Mouse (Mus musculus): ENCODE results near the gene Gm42417.

DNA sequence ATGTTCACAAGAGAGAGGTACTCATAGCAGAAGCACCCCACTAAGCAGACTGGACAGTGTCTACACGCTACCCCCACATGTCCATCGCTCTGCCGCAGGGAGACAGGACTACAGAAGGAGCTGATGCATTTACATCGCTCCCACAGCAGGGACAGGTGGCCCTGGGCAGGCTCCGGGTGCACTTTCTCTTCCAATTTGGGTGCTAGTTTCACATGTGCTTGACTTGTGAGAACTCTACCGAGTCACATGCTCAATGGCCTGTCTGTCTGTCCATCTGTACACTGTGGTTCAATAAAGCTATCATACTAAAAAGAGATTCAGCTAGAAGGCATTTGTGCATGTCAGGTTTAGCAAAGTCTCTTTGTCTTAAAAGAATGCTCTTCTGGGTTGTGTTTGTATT is 48.6 kb upstream of the Gm42417 start:
- TF ChIP-seq POLR2A (IDR thresholded peaks at IDR 0.05; ENCODE audit: control insufficient read depth, low read depth, low read length) = no peak
- no peak for TF ChIP-seq CTCF (IDR thresholded peaks at IDR 0.05; ENCODE audit: control insufficient read depth, insufficient read depth, insufficient replicate concordance, low read depth, low read length)
